Comparison of ENCODE assay signal across 8 mouse cellular contexts in the genomic region with DNA sequence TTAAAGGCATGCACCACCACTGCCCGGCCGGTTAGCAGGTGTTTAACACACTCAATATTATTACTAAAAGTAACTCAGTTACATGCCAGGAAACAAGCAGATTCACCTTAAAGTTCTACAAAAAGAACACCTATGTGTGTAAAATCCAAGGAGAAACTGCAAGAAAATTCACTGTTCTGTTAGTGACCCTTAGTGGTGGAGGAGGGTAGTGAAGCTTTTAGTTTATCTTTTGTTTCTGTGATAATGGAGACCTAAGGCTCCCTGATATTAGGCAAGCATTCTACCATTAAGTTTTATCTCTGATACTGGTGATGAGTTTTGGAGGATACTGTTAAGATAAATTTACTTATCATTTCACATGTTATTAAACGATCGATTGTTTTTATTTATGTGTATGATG. TPM values are rescaled to one million over a fixed set of nuclear protein-coding genes. Genes with fewer than 3 reads are reported as not detected.
DNase-seq lines count a peak whose midpoint lies in the region; TF ChIP-seq lines count a peak whose summit lies in the region.

No protein-coding gene starts in this region.

- H3K4me3 ChIP-seq in heart, adult 2 months, result no peak overlapping the region
- no peak overlapping the region for H3K4me3 ChIP-seq in lung, adult 2 months (replicated peaks; ENCODE audit: extremely low read depth, low read depth, low read length)

- H3K27me3 ChIP-seq in heart, adult 2 months (ENCODE audit: control insufficient read depth, insufficient read depth, low read length), result no peaks in the 10 kb centered on the region

- WGBS in heart, adult 2 months, result 80% methylated on average over 4 of the region's 4 CpGs
- WGBS in lung, adult 2 months, result 87% methylated on average over 4 of the region's 4 CpGs

- H3K4me1 ChIP-seq in heart, adult 2 months (ENCODE audit: control insufficient read depth, insufficient read depth, low read length), result no peaks in the 10 kb centered on the region
- H3K4me1 ChIP-seq in lung, adult 2 months (ENCODE audit: control insufficient read depth, insufficient read depth, low read length), result peaks cover 2% of the 10 kb centered on the region; the same call in 1 of the 2 replicates

- no peak for DNase-seq in heart, adult 2 months
- DNase-seq in heart, postnatal 36 days, result no peak
- no peak for DNase-seq in lung, adult 2 months
- no peak for DNase-seq in lung, postnatal 14 days
- DNase-seq in R1 (ENCODE audit: low read depth, low spot score), result peak; percentile 50
- DNase-seq in retina, postnatal 7 days (ENCODE audit: low read depth, low spot score), result peak; percentile 34
- no peak for DNase-seq in spleen, postnatal 14 days (ENCODE audit: low spot score in 2 of 2)
- DNase-seq in left cerebral cortex, postnatal 36 days (ENCODE audit: low spot score in 2 of 2), result no peak

- H3K36me3 ChIP-seq in heart, adult 2 months (ENCODE audit: control insufficient read depth, insufficient read depth, low read length), result peaks cover 3% of the 10 kb centered on the region; the same call in 1 of the 2 replicates

- TF ChIP-seq POLR2A in heart, adult 2 months (IDR thresholded peaks at IDR 0.05; ENCODE audit: insufficient read depth, low read depth, low read length), result no peak
- TF ChIP-seq POLR2A in lung, adult 2 months (IDR thresholded peaks at IDR 0.05; ENCODE audit: borderline replicate concordance, extremely low read depth, low read depth, low read length), result no peak

- TF ChIP-seq CTCF in heart, adult 2 months (IDR thresholded peaks at IDR 0.05), result peak; percentile 86
- peak; percentile 46; the same call in 1 of the 2 replicates for TF ChIP-seq CTCF in lung, adult 2 months (IDR thresholded peaks at IDR 0.05; ENCODE audit: insufficient read depth, low read length)

- no peak for TF ChIP-seq EP300 in heart, adult 2 months (IDR thresholded peaks at IDR 0.05; ENCODE audit: insufficient read depth, low read depth, low read length)

- no peak overlapping the region for H3K27ac ChIP-seq in heart, adult 2 months

- intact Hi-C loops in heart, adult 2 months (cut with DNase I), result loop anchor here (1.0 kb wide), 1 partner anchor 89 kb away; no protein-coding TSS in a partner anchor
- intact Hi-C loops in heart, postnatal 36 days (cut with DNase I), result loop anchor here (1.0 kb wide), 1 partner anchor 90 kb away; no protein-coding TSS in a partner anchor
- intact Hi-C loops in left cerebral cortex, postnatal 36 days (cut with DNase I), result loop anchor here (5.0 kb wide), 2 partner anchors 88 to 103 kb away; a partner anchor contains a TSS

- H3K9ac ChIP-seq in heart, adult 2 months (ENCODE audit: low read depth, low read length), result no peak overlapping the region

- no peaks in the 10 kb centered on the region for H3K79me2 ChIP-seq in heart, adult 2 months (replicated peaks; ENCODE audit: control insufficient read depth, insufficient read depth, low read length)

RNA-seq across cellular contexts. Expression of a gene that starts 37.5 kb away (rescaled TPM):
- total RNA-seq in heart, adult 2 months (2021), result 10 to 100 TPM; 86.9 to 88.3 TPM
- polyA plus RNA-seq in heart, adult 2 months (2012; rRNA removed), result 42.9 and 68.7 TPM in 2 replicates
- 10 to 100 TPM; 82.9 to 83.7 TPM for total RNA-seq in heart, postnatal 36 days (2021)
- polyA plus RNA-seq in lung, adult 2 months (2012; rRNA removed), result 48.3 and 72.9 TPM in 2 replicates
- total RNA-seq in left cerebral cortex, postnatal 36 days (2021), result 10 to 100 TPM; 80.9 to 83.4 TPM

RNA-seq across cellular contexts. Expression of a gene that starts 42.3 kb away (rescaled TPM):
- 10 to 100 TPM; 40.7 to 44.1 TPM for total RNA-seq in heart, adult 2 months (2021)
- 24.9 and 32.5 TPM in 2 replicates for polyA plus RNA-seq in heart, adult 2 months (2012; rRNA removed)
- 10 to 100 TPM; 47.4 to 55.9 TPM for total RNA-seq in heart, postnatal 36 days (2021)
- polyA plus RNA-seq in lung, adult 2 months (2012; rRNA removed), result 80.0 and 91.4 TPM in 2 replicates
- total RNA-seq in left cerebral cortex, postnatal 36 days (2021), result 10 to 100 TPM; 38.6 to 49.4 TPM

Comparison
In these comparisons a context has a peak if more than half of its experiments do, and no peak if none do; other contexts are left out.
1. DNase-seq: peak in R1 (single experiment) and retina, postnatal 7 days (single experiment); none in heart, adult 2 months (0 of 2), heart, postnatal 36 days (0 of 2), lung, adult 2 months (single experiment), lung, postnatal 14 days (single experiment), spleen, postnatal 14 days (0 of 2) and left cerebral cortex, postnatal 36 days (0 of 2).